Mouse (Mus musculus): ENCODE results near the gene Clhc1. TPM values are rescaled to one million over a fixed set of nuclear protein-coding genes. Genes with fewer than 3 reads are reported as not detected.
"Not testable (repeated sequence)": the region's sequence is repeated elsewhere in the genome, so short reads cannot be mapped to it uniquely, and the experiment has no call there.

Clhc1 gene
- polyA plus RNA-seq, 1 experiment: 0.49 TPM

GRCm38 (mm10) chr11:29525988-29526794 is 21.6 kb upstream of the Clhc1 start, which contains the start of gene Mtif2:
Gene Mtif2 (plus strand): TSS chr11:29526408.
- TF ChIP-seq POLR2A (IDR thresholded peaks at IDR 0.05; ENCODE audit: low read depth, low read length) (peak; percentile 90), CTCF (IDR thresholded peaks at IDR 0.05; ENCODE audit: borderline replicate concordance, insufficient read depth, low read length) (no peak)
- H3K4me1 ChIP-seq (ENCODE audit: control insufficient read depth, insufficient read depth, low read length): no peaks in the 10 kb centered on the region
- peak within 1 kb of the TSS; percentile 69 for H3K4me3 ChIP-seq (ENCODE audit: insufficient read depth, low read length)
- peak within 1 kb of the TSS; percentile 45 for H3K27ac ChIP-seq (ENCODE audit: insufficient read depth, low read length)

- no peak for TF ChIP-seq CTCF (IDR thresholded peaks at IDR 0.05; ENCODE audit: borderline replicate concordance, insufficient read depth, low read length)
- no peak for TF ChIP-seq POLR2A (IDR thresholded peaks at IDR 0.05; ENCODE audit: low read depth, low read length)
- no peak overlapping the region for H3K4me3 ChIP-seq (ENCODE audit: insufficient read depth, low read length)
- no peaks in the 10 kb centered on the region for H3K4me1 ChIP-seq (ENCODE audit: control insufficient read depth, insufficient read depth, low read length)
- no peak overlapping the region for H3K27ac ChIP-seq (ENCODE audit: insufficient read depth, low read length)
Observed at GRCm38 (mm10) chr11:29538201-29538600, 9.5 kb upstream of the Clhc1 start.

GRCm38 (mm10) chr11:29544225-29544945 is 3.4 kb upstream of the Clhc1 start:
- H3K27ac ChIP-seq (ENCODE audit: insufficient read depth, low read length): no peak overlapping the region
- peaks cover 3% of the 10 kb centered on the region; the same call in 1 of the 2 replicates for H3K4me1 ChIP-seq (ENCODE audit: control insufficient read depth, insufficient read depth, low read length)
- no peak overlapping the region for H3K4me3 ChIP-seq (ENCODE audit: insufficient read depth, low read length)
- TF ChIP-seq POLR2A (IDR thresholded peaks at IDR 0.05; ENCODE audit: low read depth, low read length) (peak; percentile 27; the same call in 1 of the 2 replicates), CTCF (IDR thresholded peaks at IDR 0.05; ENCODE audit: borderline replicate concordance, insufficient read depth, low read length) (no peak)

- H3K4me1 ChIP-seq (ENCODE audit: control insufficient read depth, insufficient read depth, low read length); H3K4me3 ChIP-seq (ENCODE audit: insufficient read depth, low read length): not testable (repeated sequence)
Observed at GRCm38 (mm10) chr11:29545150-29545752, 2.5 kb upstream of the Clhc1 start.

GRCm38 (mm10) chr11:29546297-29546696 is 1.5 kb upstream of the Clhc1 start:
- H3K27ac ChIP-seq (ENCODE audit: insufficient read depth, low read length): peak overlapping the region; percentile 32
- H3K4me1 ChIP-seq (ENCODE audit: control insufficient read depth, insufficient read depth, low read length): not testable (repeated sequence)
- H3K4me3 ChIP-seq (ENCODE audit: insufficient read depth, low read length): peak overlapping the region; percentile 100

More at GRCm38 (mm10) chr11:29545150-29545752, 2.5 kb upstream of the Clhc1 start:
- not testable (repeated sequence) for H3K27ac ChIP-seq (ENCODE audit: insufficient read depth, low read length)

GRCm38 (mm10) chr11:29546762-29547161 is 988 bp upstream of the Clhc1 start:
- peak overlapping the region; percentile 100 for H3K4me3 ChIP-seq (ENCODE audit: insufficient read depth, low read length)
- H3K27ac ChIP-seq (ENCODE audit: insufficient read depth, low read length): peak overlapping the region; percentile 82; the same call in 1 of the 2 replicates
- no peak for TF ChIP-seq CTCF (IDR thresholded peaks at IDR 0.05; ENCODE audit: borderline replicate concordance, insufficient read depth, low read length)
- no peak for TF ChIP-seq POLR2A (IDR thresholded peaks at IDR 0.05; ENCODE audit: low read depth, low read length)
- peaks cover 3% of the 10 kb centered on the region; the same call in 1 of the 2 replicates for H3K4me1 ChIP-seq (ENCODE audit: control insufficient read depth, insufficient read depth, low read length)

GRCm38 (mm10) chr11:29547249-29547751 is 450 bp upstream of the Clhc1 start:
- TF ChIP-seq POLR2A (IDR thresholded peaks at IDR 0.05; ENCODE audit: low read depth, low read length): no peak; the same call in 1 of the 2 replicates
- no peak for TF ChIP-seq CTCF (IDR thresholded peaks at IDR 0.05; ENCODE audit: borderline replicate concordance, insufficient read depth, low read length)
- Histone ChIP-seq H3K27ac (ENCODE audit: insufficient read depth, low read length) (peak overlapping the region; percentile 82), H3K4me3 (ENCODE audit: insufficient read depth, low read length) (peak overlapping the region; percentile 100), H3K4me1 (ENCODE audit: control insufficient read depth, insufficient read depth, low read length) (peaks cover 3% of the 10 kb centered on the region; the same call in 1 of the 2 replicates)

- TF ChIP-seq POLR2A (IDR thresholded peaks at IDR 0.05; ENCODE audit: low read depth, low read length) (no peak), CTCF (IDR thresholded peaks at IDR 0.05; ENCODE audit: borderline replicate concordance, insufficient read depth, low read length) (no peak)
- H3K27ac ChIP-seq (ENCODE audit: insufficient read depth, low read length): peak overlapping the region; percentile 93; the same call in 1 of the 2 replicates
- peaks cover 3% of the 10 kb centered on the region; the same call in 1 of the 2 replicates for H3K4me1 ChIP-seq (ENCODE audit: control insufficient read depth, insufficient read depth, low read length)
- peak overlapping the region; percentile 100 for H3K4me3 ChIP-seq (ENCODE audit: insufficient read depth, low read length)
Observed at GRCm38 (mm10) chr11:29548504-29549424, 1.0 kb downstream of the Clhc1 start.

- TF ChIP-seq CTCF (IDR thresholded peaks at IDR 0.05; ENCODE audit: borderline replicate concordance, insufficient read depth, low read length): no peak
- TF ChIP-seq POLR2A (IDR thresholded peaks at IDR 0.05; ENCODE audit: low read depth, low read length): no peak
- no peak overlapping the region for H3K4me3 ChIP-seq (ENCODE audit: insufficient read depth, low read length)
- peaks cover 3% of the 10 kb centered on the region; the same call in 1 of the 2 replicates for H3K4me1 ChIP-seq (ENCODE audit: control insufficient read depth, insufficient read depth, low read length)
Observed at GRCm38 (mm10) chr11:29549425-29549778, 1.7 kb downstream of the Clhc1 start.

More at GRCm38 (mm10) chr11:29549425-29549778, 1.7 kb downstream of the Clhc1 start:
- H3K27ac ChIP-seq (ENCODE audit: insufficient read depth, low read length): no peak overlapping the region
